Mouse (Mus musculus) cortical plate, adult 2 months (tissue): ENCODE measurements around the gene Pde2a. TPM values are rescaled to one million over a fixed set of nuclear protein-coding genes. Genes with fewer than 3 reads are reported as not detected.
"Not testable (repeated sequence)": the region's sequence is repeated elsewhere in the genome, so short reads cannot be mapped to it uniquely, and the experiment has no call there.

Experiments used
- H3K27ac ChIP-seq: fragments of 200-500 bp; 2 replicates; pipeline ENCODE4 v1.5.1; 2012; ENCODE audit warnings: low read length, control low read depth, inconsistent platforms; ENCODE audit not compliant: insufficient read depth
- H3K4me1 ChIP-seq: fragments of 200-500 bp; 2 replicates; pipeline ENCODE4 v1.6.1; 2011; ENCODE audit warnings: low read length; ENCODE audit not compliant: control insufficient read depth, insufficient read depth
- H3K4me3 ChIP-seq: fragments of 200-500 bp; 2 replicates; pipeline ENCODE4 v1.5.1; 2011; ENCODE audit warnings: mild to moderate bottlenecking, low read length, control low read depth; ENCODE audit not compliant: insufficient read depth
- CTCF ChIP-seq: fragments of 200-500 bp; IDR thresholded peaks from 2 replicates; pipeline ENCODE4 v1.5.1; 2011; ENCODE audit warnings: mild to moderate bottlenecking, control low read depth, low read length; ENCODE audit not compliant: insufficient read depth; ENCODE audit errors: extremely low read depth
- POLR2A ChIP-seq: fragments of 200-500 bp; IDR thresholded peaks from 2 replicates; pipeline ENCODE4 v1.6.1; 2011; ENCODE audit warnings: mild to moderate bottlenecking, low read length, control low read depth; ENCODE audit not compliant: insufficient read depth; ENCODE audit errors: extremely low read depth
- polyA plus RNA-seq: library from polyadenylated mRNA; depleted of rRNA; stranded (reverse); fragments of >200 nt; gene quantifications from 2 replicates; pipeline ENCODE4 v1.2.3, GENCODE M21; 2012

Gene Pde2a
- polyA plus RNA-seq, 1 experiment: 236 TPM

GRCm38 (mm10) chr7:101538141-101538933 is 116.8 kb downstream of the Pde2a start:
- Histone ChIP-seq H3K27ac (no peak overlapping the region), H3K4me3 (no peak overlapping the region), H3K4me1 (peaks cover 5% of the 10 kb centered on the region; the same call in 1 of the 2 replicates)
- TF ChIP-seq POLR2A (no peak), CTCF (peak; percentile 60)

GRCm38 (mm10) chr7:101539774-101540173 is 118.3 kb downstream of the Pde2a start:
- Histone ChIP-seq H3K4me3 (no peak overlapping the region), H3K27ac (no peak overlapping the region), H3K4me1 (peaks cover 5% of the 10 kb centered on the region; the same call in 1 of the 2 replicates)
- TF ChIP-seq CTCF: no peak
- 0 out of 2 replicates have a peak, but pooled peaks have one; percentile 34 for TF ChIP-seq POLR2A

GRCm38 (mm10) chr7:101540684-101541083 is 119.2 kb downstream of the Pde2a start:
- no peak overlapping the region for H3K4me3 ChIP-seq
- peaks cover 4% of the 10 kb centered on the region; the same call in 1 of the 2 replicates for H3K4me1 ChIP-seq
- no peak overlapping the region for H3K27ac ChIP-seq
- TF ChIP-seq CTCF (no peak), POLR2A (no peak)

- Histone ChIP-seq H3K4me3 (no peak overlapping the region), H3K27ac (peak overlapping the region; percentile 56; the same call in 1 of the 2 replicates), H3K4me1 (peaks cover 3% of the 10 kb centered on the region; the same call in 1 of the 2 replicates)
- TF ChIP-seq POLR2A: no peak
- peak; percentile 71 for TF ChIP-seq CTCF
Observed at GRCm38 (mm10) chr7:101541132-101541531, 119.6 kb downstream of the Pde2a start.

GRCm38 (mm10) chr7:101541734-101542133 is 120.2 kb downstream of the Pde2a start:
- TF ChIP-seq CTCF: no peak
- TF ChIP-seq POLR2A: no peak; the same call in 1 of the 2 replicates
- Histone ChIP-seq H3K4me1 (peaks cover 3% of the 10 kb centered on the region; the same call in 1 of the 2 replicates), H3K27ac (peak overlapping the region; percentile 56; the same call in 1 of the 2 replicates), H3K4me3 (no peak overlapping the region)

GRCm38 (mm10) chr7:101547651-101548050 is 126.2 kb downstream of the Pde2a start:
- no peak for TF ChIP-seq POLR2A
- TF ChIP-seq CTCF: no peak
- Histone ChIP-seq H3K27ac (no peak overlapping the region), H3K4me1 (no peaks in the 10 kb centered on the region), H3K4me3 (no peak overlapping the region)

- H3K27ac ChIP-seq: no peak overlapping the region
- TF ChIP-seq CTCF (no peak), POLR2A (no peak)
- H3K4me3 ChIP-seq: no peak overlapping the region
- H3K4me1 ChIP-seq: no peaks in the 10 kb centered on the region
Observed at GRCm38 (mm10) chr7:101549266-101549665, 127.8 kb downstream of the Pde2a start.

- TF ChIP-seq CTCF (no peak), POLR2A (no peak)
- Histone ChIP-seq H3K4me1 (no peaks in the 10 kb centered on the region), H3K27ac (no peak overlapping the region), H3K4me3 (no peak overlapping the region)
Observed at GRCm38 (mm10) chr7:101550686-101551485, 129.4 kb downstream of the Pde2a start.

GRCm38 (mm10) chr7:101551530-101551929 is 130.0 kb downstream of the Pde2a start:
- TF ChIP-seq CTCF (no peak), POLR2A (no peak)
- H3K4me1 ChIP-seq: no peaks in the 10 kb centered on the region

GRCm38 (mm10) chr7:101555473-101555872 is 134.0 kb downstream of the Pde2a start:
- H3K4me3 ChIP-seq, H3K27ac ChIP-seq, H3K4me1 ChIP-seq: not testable (repeated sequence)

More at GRCm38 (mm10) chr7:101551530-101551929, 130.0 kb downstream of the Pde2a start:
- Histone ChIP-seq H3K27ac (no peak overlapping the region), H3K4me3 (no peak overlapping the region)
